8 mouse cellular contexts compared by ENCODE assay signal in the genomic region with DNA sequence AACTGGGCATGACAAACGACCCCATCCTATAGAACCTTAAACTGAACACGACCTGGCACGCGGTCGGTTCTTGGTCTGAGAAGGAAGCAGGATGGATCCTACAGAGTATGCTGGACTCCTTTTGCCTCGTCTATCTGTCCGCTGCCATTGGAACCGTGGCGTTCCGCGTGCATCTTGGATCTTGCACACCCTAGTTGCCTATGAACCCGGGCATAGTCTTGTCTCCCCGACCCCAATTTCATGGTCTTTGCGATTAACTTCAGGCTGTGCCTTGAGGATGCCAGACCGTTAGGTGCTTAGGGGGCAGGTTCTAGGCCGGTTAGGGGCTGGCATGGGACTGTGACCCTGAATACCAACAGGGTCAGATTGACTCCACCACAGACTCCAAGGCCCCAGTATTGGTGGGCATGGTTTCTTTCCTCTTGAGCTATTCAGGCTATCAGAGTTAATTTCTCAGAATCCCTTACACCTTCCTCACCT. TPM values are rescaled to one million over a fixed set of nuclear protein-coding genes. Genes with fewer than 3 reads are reported as not detected.
DNase-seq lines count a peak whose midpoint lies in the region; ATAC-seq and TF ChIP-seq lines count a peak whose summit lies in the region.

No protein-coding gene starts in this region.

- peak overlapping the region; percentile 95 for H3K9ac ChIP-seq in heart, embryonic 12.5 days
- peak overlapping the region; percentile 98 for H3K9ac ChIP-seq in forebrain, embryonic 14.5 days (ENCODE audit: low read length)
- no peak overlapping the region for H3K9ac ChIP-seq in liver, embryonic 15.5 days

- H3K9me3 ChIP-seq in heart, embryonic 12.5 days (replicated peaks), result no peaks in the 10 kb centered on the region
- no peaks in the 10 kb centered on the region for H3K9me3 ChIP-seq in forebrain, embryonic 14.5 days (replicated peaks; ENCODE audit: control insufficient read depth, low read length)
- H3K9me3 ChIP-seq in liver, embryonic 15.5 days (replicated peaks), result no peaks in the 10 kb centered on the region

- H3K79me3 ChIP-seq in C2C12 (ENCODE audit: low read depth), result peaks cover 31% of the 10 kb centered on the region

- H3K4me1 ChIP-seq in heart, embryonic 12.5 days (replicated peaks), result peaks cover 41% of the 10 kb centered on the region
- peaks cover 34% of the 10 kb centered on the region for H3K4me1 ChIP-seq in forebrain, embryonic 14.5 days (ENCODE audit: control insufficient read depth, insufficient read depth, low read length)
- peaks cover 32% of the 10 kb centered on the region for H3K4me1 ChIP-seq in liver, embryonic 15.5 days (replicated peaks)

- no peak for ATAC-seq in heart, embryonic 12.5 days (ENCODE audit: insufficient number of reproducible peaks, low FRiP score)
- no peak for ATAC-seq in forebrain, embryonic 14.5 days
- no peak for ATAC-seq in liver, embryonic 15.5 days (ENCODE audit: insufficient read depth)
- no peak for ATAC-seq in inflammation-experienced regulatory T-cells, adult 6 months
- ATAC-seq in megakaryocyte-erythroid progenitor cell, adult 5-6 weeks (replicated peaks; ENCODE audit: low FRiP score, low TSS enrichment, poor library complexity, severe bottlenecking), result no peak

- DNase-seq in heart, postnatal 4 days, result no peak
- DNase-seq in forebrain, embryonic 14.5 days (ENCODE audit: low spot score), result no peak
- no peak for DNase-seq in adrenal gland, postnatal 25 days

- 13% methylated on average over 16 of the region's 16 CpGs for WGBS in heart, embryonic 12.5 days
- 11% methylated on average over 16 of the region's 16 CpGs for WGBS in forebrain, embryonic 14.5 days
- 10% methylated on average over 16 of the region's 16 CpGs for WGBS in liver, embryonic 15.5 days (ENCODE audit: insufficient replicate concordance)

- peak overlapping the region; percentile 91 for H3K27ac ChIP-seq in heart, embryonic 12.5 days (ENCODE audit: poor library complexity, severe bottlenecking)
- H3K27ac ChIP-seq in forebrain, embryonic 14.5 days (ENCODE audit: low read depth, low read length), result peak overlapping the region; percentile 98
- no peak overlapping the region for H3K27ac ChIP-seq in liver, embryonic 15.5 days (replicated peaks)

- peak overlapping the region; percentile 76 for H3K4me3 ChIP-seq in heart, embryonic 12.5 days
- H3K4me3 ChIP-seq in C2C12 (ENCODE audit: insufficient read depth, poor library complexity, severe bottlenecking), result no peak overlapping the region
- peak overlapping the region; percentile 96 for H3K4me3 ChIP-seq in forebrain, embryonic 14.5 days (ENCODE audit: low read depth, low read length)
- H3K4me3 ChIP-seq in liver, embryonic 15.5 days (replicated peaks), result peak overlapping the region; percentile 60

- peaks cover 40% of the 10 kb centered on the region for H3K79me2 ChIP-seq in C2C12 (ENCODE audit: control insufficient read depth, insufficient read depth)

- H3K36me3 ChIP-seq in heart, embryonic 12.5 days, result no peaks in the 10 kb centered on the region
- H3K36me3 ChIP-seq in C2C12 (ENCODE audit: control insufficient read depth, insufficient read depth), result peaks cover 10% of the 10 kb centered on the region
- H3K36me3 ChIP-seq in forebrain, embryonic 14.5 days (ENCODE audit: control insufficient read depth, insufficient read depth, low read length), result peaks cover 3% of the 10 kb centered on the region; the same call in 1 of the 2 replicates
- no peaks in the 10 kb centered on the region for H3K36me3 ChIP-seq in liver, embryonic 15.5 days (replicated peaks)

- peak overlapping the region; percentile 61 for H3ac ChIP-seq in C2C12 (ENCODE audit: control insufficient read depth, insufficient read length, low read depth)

- H3K4me2 ChIP-seq in heart, embryonic 12.5 days, result peak overlapping the region; percentile 92
- H3K4me2 ChIP-seq in forebrain, embryonic 14.5 days (ENCODE audit: low read length), result peak overlapping the region; percentile 89
- H3K4me2 ChIP-seq in liver, embryonic 15.5 days, result peak overlapping the region; percentile 70

- TF ChIP-seq CTCF in C2C12 (IDR thresholded peaks at IDR 0.05; ENCODE audit: control insufficient read depth, insufficient read depth, insufficient read length), result no peak

- H3K27me3 ChIP-seq in heart, embryonic 12.5 days (replicated peaks), result 0 out of 2 replicates have a peak, but pooled peaks cover 4% of the 10 kb centered on the region
- H3K27me3 ChIP-seq in C2C12 (ENCODE audit: control insufficient read depth, insufficient read depth, insufficient read length), result no peaks in the 10 kb centered on the region
- no peaks in the 10 kb centered on the region for H3K27me3 ChIP-seq in forebrain, embryonic 14.5 days (replicated peaks; ENCODE audit: control insufficient read depth, insufficient read depth, low read length)
- peaks cover 80% of the 10 kb centered on the region for H3K27me3 ChIP-seq in liver, embryonic 15.5 days

TF ChIP-seq in C2C12, 6 proteins besides CTCF, POLR2A, EP300 and RAD21:
- TF ChIP-seq FOSL1 (IDR thresholded peaks at IDR 0.05; ENCODE audit: insufficient read depth, low read length, poor library complexity, severe bottlenecking) (no peak), CEBPB (IDR thresholded peaks at IDR 0.05; ENCODE audit: low read depth) (no peak), MAX (IDR thresholded peaks at IDR 0.05) (no peak), MYOG (IDR thresholded peaks at IDR 0.05; ENCODE audit: control insufficient read depth, extremely low read depth, insufficient read length) (no peak)

RNA-seq across cellular contexts. Expression of gene Soga1, which starts 0.7 kb away (rescaled TPM):
- polyA plus RNA-seq in heart, embryonic 12.5 days (2016; fragmentation: Nextera tagmentation; extraction: Ambion mirVana), result 4.5 and 5.2 TPM in 2 replicates
- 10 to 100 TPM; 36.9 to 39.8 TPM for total RNA-seq in heart, postnatal 4 days (2021)
- 13.9 TPM for polyA plus RNA-seq in C2C12 (2012; fragmentation: generic; extraction: Trizol)
- polyA plus RNA-seq in forebrain, embryonic 14.5 days (2014; fragmentation: Nextera tagmentation; extraction: Ambion mirVana), result 5.9 and 8.1 TPM in 2 replicates
- 1.4 and 1.7 TPM in 2 replicates for polyA plus RNA-seq in liver, embryonic 15.5 days (2015; fragmentation: Nextera tagmentation; extraction: Ambion mirVana)
- polyA plus RNA-seq in inflammation-experienced regulatory T-cells, adult 6 months (2017; shearing (Covaris generic)), result under 1 TPM in 1 of 3 experiments, not detected in 2; 0.17 TPM
- total RNA-seq in adrenal gland, postnatal 25 days (2021), result 45.8 and 49.1 TPM in 2 replicates
- 11.0 and 11.7 TPM in 2 replicates for total RNA-seq in megakaryocyte-erythroid progenitor cell, adult 5-6 weeks (2014; fragmentation: Nextera tagmentation)
- 5.6 and 8.6 TPM in 2 replicates for total RNA-seq in megakaryocyte-erythroid progenitor cell, adult 5-6 weeks (2017)

RNA-seq across cellular contexts. Expression of gene Tldc2, which starts 7.1 kb away (rescaled TPM):
- not detected in 2 replicates for polyA plus RNA-seq in heart, embryonic 12.5 days (2016; fragmentation: Nextera tagmentation; extraction: Ambion mirVana)
- not detected for total RNA-seq in heart, postnatal 4 days (2021)
- polyA plus RNA-seq in C2C12 (2012; fragmentation: generic; extraction: Trizol), result not detected
- not detected in 2 replicates for polyA plus RNA-seq in forebrain, embryonic 14.5 days (2014; fragmentation: Nextera tagmentation; extraction: Ambion mirVana)
- not detected in 2 replicates for polyA plus RNA-seq in liver, embryonic 15.5 days (2015; fragmentation: Nextera tagmentation; extraction: Ambion mirVana)
- polyA plus RNA-seq in inflammation-experienced regulatory T-cells, adult 6 months (2017; shearing (Covaris generic)), result not detected
- total RNA-seq in adrenal gland, postnatal 25 days (2021), result not detected in 2 replicates
- total RNA-seq in megakaryocyte-erythroid progenitor cell, adult 5-6 weeks (2014; fragmentation: Nextera tagmentation), result not detected in 2 replicates
- total RNA-seq in megakaryocyte-erythroid progenitor cell, adult 5-6 weeks (2017), result not detected in 2 replicates

RNA-seq across cellular contexts. Expression of gene Samhd1, which starts 55.3 kb away (rescaled TPM):
- polyA plus RNA-seq in heart, embryonic 12.5 days (2016; fragmentation: Nextera tagmentation; extraction: Ambion mirVana), result 17.2 and 18.0 TPM in 2 replicates
- total RNA-seq in heart, postnatal 4 days (2021), result 10 to 100 TPM; 21.8 to 22.9 TPM
- polyA plus RNA-seq in C2C12 (2012; fragmentation: generic; extraction: Trizol), result 30.2 TPM
- polyA plus RNA-seq in forebrain, embryonic 14.5 days (2014; fragmentation: Nextera tagmentation; extraction: Ambion mirVana), result 13.6 and 15.6 TPM in 2 replicates
- polyA plus RNA-seq in liver, embryonic 15.5 days (2015; fragmentation: Nextera tagmentation; extraction: Ambion mirVana), result 15.2 and 18.1 TPM in 2 replicates
- polyA plus RNA-seq in inflammation-experienced regulatory T-cells, adult 6 months (2017; shearing (Covaris generic)), result 100 to 1,000 TPM; 383 to 537 (median 471) TPM
- total RNA-seq in adrenal gland, postnatal 25 days (2021), result 18.0 and 26.1 TPM in 2 replicates
- 63.5 and 64.5 TPM in 2 replicates for total RNA-seq in megakaryocyte-erythroid progenitor cell, adult 5-6 weeks (2014; fragmentation: Nextera tagmentation)
- total RNA-seq in megakaryocyte-erythroid progenitor cell, adult 5-6 weeks (2017), result 48.9 and 60.9 TPM in 2 replicates

Comparison
In these comparisons a context has a peak if more than half of its experiments do, and no peak if none do; other contexts are left out.
1. RNA of gene Samhd1, which starts 55.3 kb away (polyA plus RNA-seq): 383 to 537 TPM in inflammation-experienced regulatory T-cells, adult 6 months; 30.2 TPM in C2C12 (single experiment), 15.2 to 18.1 TPM in liver, embryonic 15.5 days, 17.2 to 18.0 TPM in heart, embryonic 12.5 days and 13.6 to 15.6 TPM in forebrain, embryonic 14.5 days; every median in the first group is over 10 times any median in the second.
2. Peak in every context shown above with its lines, with median percentiles within 50 percentile points of each other: H3K4me2 ChIP-seq.